Mouse (Mus musculus) neural tube, embryonic 11.5 days (tissue): Measurements from ENCODE around the gene Stpg3. TPM values are rescaled to one million over a fixed set of nuclear protein-coding genes. Genes with fewer than 3 reads are reported as not detected.
A peak's percentile ranks its signal among the peaks of the same experiment; 100 is the strongest.

Source experiments
- ATAC-seq: fragments of 200-750 bp; cut with Nextera tagmentation; 2 replicates; pipeline ENCODE4 v1.8.0; 2017; ENCODE audit warnings: moderate number of reproducible peaks, mild to moderate bottlenecking, moderate TSS enrichment, moderate library complexity; ENCODE audit not compliant: insufficient read depth, low FRiP score, low TSS enrichment
- DNase-seq: peaks from one replicate; pipeline ENCODE4 v3.0.0-alpha.2; 2015; ENCODE audit warnings: low spot score
- H3K27ac ChIP-seq: fragments of 300-500 bp; sonication (generic); 2 replicates; pipeline ENCODE4 v1.5.1; 2014; ENCODE audit warnings: low read depth, mild to moderate bottlenecking, low read length
- H3K27me3 ChIP-seq: fragments of 300-500 bp; sonication (generic); 2 replicates; pipeline ENCODE4 v1.6.1; 2014; ENCODE audit warnings: mild to moderate bottlenecking, low read length, mixed read lengths; ENCODE audit not compliant: control insufficient read depth, insufficient read depth
- H3K36me3 ChIP-seq: fragments of 300-500 bp; sonication (generic); 2 replicates; pipeline ENCODE4 v1.6.1; 2014; ENCODE audit warnings: mild to moderate bottlenecking, low read length, moderate library complexity, mixed read lengths; ENCODE audit not compliant: control insufficient read depth, insufficient read depth
- H3K4me1 ChIP-seq: fragments of 300-500 bp; sonication (generic); 2 replicates; pipeline ENCODE4 v1.6.1; 2014; ENCODE audit warnings: low read length, mixed read lengths; ENCODE audit not compliant: control insufficient read depth, insufficient read depth
- H3K4me2 ChIP-seq: fragments of 300-500 bp; sonication (generic); 2 replicates; pipeline ENCODE4 v1.6.1; 2014; ENCODE audit warnings: low read depth, mild to moderate bottlenecking, moderate library complexity
- H3K4me3 ChIP-seq: fragments of 300-500 bp; sonication (generic); 2 replicates; pipeline ENCODE4 v1.5.1; 2014; ENCODE audit warnings: low read depth, low read length
- H3K9ac ChIP-seq: fragments of 300-500 bp; sonication (generic); 2 replicates; pipeline ENCODE4 v1.6.1; 2014; ENCODE audit warnings: mild to moderate bottlenecking, low read length
- H3K9me3 ChIP-seq: fragments of 300-500 bp; sonication (generic); 2 replicates; pipeline ENCODE4 v1.6.1; 2016; ENCODE audit warnings: low read length; ENCODE audit not compliant: control insufficient read depth
- WGBS: fragments of 180-500 bp; shearing (Covaris S2); extraction: QIAGEN DNeasy Blood & Tissue Kit; methylation state at CpG from one replicate; pipeline ENCODE4 v1.1.7; 2014; 5-methylcytosine and 5-hydroxymethylcytosine counted together
- polyA plus RNA-seq: library from polyadenylated mRNA; unstranded; fragments of >200 nt; fragmentation: Nextera tagmentation; extraction: Ambion mirVana; gene quantifications from 2 replicates; pipeline ENCODE4 v1.2.1, GENCODE M21; 2014

Stpg3 gene
- polyA plus RNA-seq, 1 experiment from 2014 or later: not detected

- Histone ChIP-seq H3K36me3 (no peaks in the 10 kb centered on the region), H3K9ac (no peak overlapping the region), H3K9me3 (no peaks in the 10 kb centered on the region), H3K27ac (no peak overlapping the region), H3K4me3 (no peak overlapping the region), H3K4me1 (peaks cover 18% of the 10 kb centered on the region), H3K27me3 (peaks cover 19% of the 10 kb centered on the region), H3K4me2 (peak overlapping the region; percentile 98)
- 51% methylated on average over 8 of the region's 8 CpGs for WGBS
- DNase-seq: no peak
- 0 out of 2 replicates have a peak, but pooled peaks have one; percentile 1 for ATAC-seq
Observed at GRCm38 (mm10) chr2:25240310-25240709, 25.9 kb upstream of the Stpg3 start.

DNA sequence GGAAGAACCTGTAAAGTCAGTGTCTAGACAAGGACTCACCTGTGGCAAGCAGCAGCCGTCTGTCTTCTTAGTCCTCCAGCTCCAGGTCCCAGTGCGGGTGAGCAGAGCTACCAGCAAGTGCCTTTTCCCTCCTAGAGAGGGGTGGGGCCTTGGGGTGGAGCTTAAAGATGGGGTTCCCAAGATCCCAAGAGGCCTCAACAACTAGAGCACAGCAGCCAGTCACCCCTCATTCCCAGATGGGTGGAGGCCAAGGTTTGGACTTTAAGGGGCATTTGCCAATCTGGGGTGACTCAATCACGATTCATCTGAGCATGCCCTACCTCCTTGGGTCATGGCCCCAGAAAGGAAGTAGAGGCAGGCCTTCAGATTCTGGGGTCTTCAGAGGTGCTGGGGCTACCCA lies 25.3 kb upstream of the Stpg3 start:
- H3K27ac ChIP-seq: no peak overlapping the region
- 79% methylated on average over 3 of the region's 3 CpGs for WGBS
- DNase-seq (no peak), ATAC-seq (no peak)
- peaks cover 19% of the 10 kb centered on the region for H3K27me3 ChIP-seq
- no peaks in the 10 kb centered on the region for H3K36me3 ChIP-seq
- H3K9ac ChIP-seq: no peak overlapping the region
- peaks cover 18% of the 10 kb centered on the region for H3K4me1 ChIP-seq
- no peaks in the 10 kb centered on the region for H3K9me3 ChIP-seq
- no peak overlapping the region for H3K4me3 ChIP-seq
- H3K4me2 ChIP-seq: no peak overlapping the region

GRCm38 (mm10) chr2:25238106-25238505 lies 23.7 kb upstream of the Stpg3 start:
- no peak for ATAC-seq
- DNase-seq: no peak

DNA sequence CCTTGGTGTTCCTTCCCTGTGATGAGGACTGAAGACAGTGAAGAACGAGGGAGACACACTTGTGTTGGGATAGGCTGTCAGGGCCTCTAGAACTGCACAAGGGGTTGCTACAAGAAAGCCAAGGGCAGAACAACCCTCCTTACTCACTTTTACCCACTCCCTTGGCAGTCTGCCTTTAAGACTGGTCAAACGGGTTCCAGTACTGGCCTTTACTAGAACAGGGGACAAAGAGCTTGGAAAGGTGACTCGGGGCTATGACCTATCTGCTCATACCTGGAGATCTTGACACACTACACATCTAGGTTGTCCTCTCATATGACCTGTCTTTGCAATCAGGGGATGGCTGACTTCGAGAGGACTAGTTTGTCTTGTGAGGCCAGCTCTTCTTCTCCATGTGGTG lies 23.1 kb upstream of the Stpg3 start:
- Histone ChIP-seq H3K27me3 (peaks cover 14% of the 10 kb centered on the region), H3K9me3 (no peaks in the 10 kb centered on the region), H3K4me3 (no peak overlapping the region), H3K4me2 (no peak overlapping the region), H3K4me1 (peaks cover 14% of the 10 kb centered on the region), H3K36me3 (no peaks in the 10 kb centered on the region), H3K9ac (no peak overlapping the region), H3K27ac (no peak overlapping the region)
- ATAC-seq (no peak), DNase-seq (no peak)
- WGBS: 71% methylated on average over 4 of the region's 4 CpGs

More at GRCm38 (mm10) chr2:25238106-25238505, 23.7 kb upstream of the Stpg3 start:
- Histone ChIP-seq H3K4me1 (peaks cover 18% of the 10 kb centered on the region), H3K4me3 (no peak overlapping the region), H3K9ac (no peak overlapping the region), H3K9me3 (no peaks in the 10 kb centered on the region), H3K27ac (no peak overlapping the region), H3K36me3 (no peaks in the 10 kb centered on the region), H3K4me2 (no peak overlapping the region), H3K27me3 (peaks cover 19% of the 10 kb centered on the region)

- DNase-seq: no peak
- Histone ChIP-seq H3K27ac (no peak within 1 kb of the TSS), H3K4me3 (no peak within 1 kb of the TSS), H3K4me2 (no peak within 1 kb of the TSS), H3K9ac (no peak within 1 kb of the TSS), H3K9me3 (no peaks in the 10 kb centered on the region), H3K27me3 (peaks cover 7% of the 10 kb centered on the region), H3K4me1 (peaks cover 8% of the 10 kb centered on the region), H3K36me3 (no peaks in the 10 kb centered on the region)
- WGBS: 42% methylated on average over 8 of the region's 8 CpGs
- no peak for ATAC-seq
Observed at GRCm38 (mm10) chr2:25236614-25237013, 22.2 kb upstream of the Stpg3 start, which contains the start of gene Rnf224. Rnf224 (minus strand) TSS chr2:25236787.

- no peaks in the 10 kb centered on the region for H3K27me3 ChIP-seq
Observed at GRCm38 (mm10) chr2:25234551-25235220, 20.2 kb upstream of the Stpg3 start.

GRCm38 (mm10) chr2:25234050-25234449 lies 19.6 kb upstream of the Stpg3 start, which contains the start of gene Slc34a3:
Slc34a3 (minus strand) TSS chr2:25234364.
- H3K36me3 ChIP-seq: no peaks in the 10 kb centered on the region
- no peaks in the 10 kb centered on the region for H3K4me1 ChIP-seq
- H3K27me3 ChIP-seq: no peaks in the 10 kb centered on the region
- H3K4me3 ChIP-seq: no peak within 1 kb of the TSS
- no peak within 1 kb of the TSS for H3K9ac ChIP-seq
- DNase-seq: no peak
- no peaks in the 10 kb centered on the region for H3K9me3 ChIP-seq
- no peak for ATAC-seq
- H3K27ac ChIP-seq: no peak within 1 kb of the TSS
- no peak within 1 kb of the TSS for H3K4me2 ChIP-seq
- WGBS: 82% methylated on average over 3 of the region's 3 CpGs

More at GRCm38 (mm10) chr2:25234551-25235220, 20.2 kb upstream of the Stpg3 start:
- no peak for ATAC-seq
- H3K36me3 ChIP-seq: no peaks in the 10 kb centered on the region
- H3K4me2 ChIP-seq: no peak overlapping the region
- H3K4me3 ChIP-seq: no peak overlapping the region
- H3K4me1 ChIP-seq: no peaks in the 10 kb centered on the region
- DNase-seq: no peak
- no peaks in the 10 kb centered on the region for H3K9me3 ChIP-seq
- no peak overlapping the region for H3K9ac ChIP-seq
- WGBS: 73% methylated on average over 5 of the region's 5 CpGs
- no peak overlapping the region for H3K27ac ChIP-seq

- no peak for DNase-seq
- Histone ChIP-seq H3K27me3 (no peaks in the 10 kb centered on the region), H3K9me3 (no peaks in the 10 kb centered on the region), H3K36me3 (no peaks in the 10 kb centered on the region), H3K4me3 (no peak overlapping the region), H3K27ac (no peak overlapping the region), H3K9ac (no peak overlapping the region), H3K4me1 (no peaks in the 10 kb centered on the region), H3K4me2 (no peak overlapping the region)
- WGBS: 78% methylated on average over 4 of the region's 4 CpGs
- no peak for ATAC-seq
Observed at GRCm38 (mm10) chr2:25233421-25233820, 19.0 kb upstream of the Stpg3 start.

GRCm38 (mm10) chr2:25231038-25231437 lies 16.6 kb upstream of the Stpg3 start:
- H3K4me2 ChIP-seq: no peak overlapping the region
- 54% methylated on average over 12 of the region's 12 CpGs for WGBS
- H3K9me3 ChIP-seq: no peaks in the 10 kb centered on the region
- DNase-seq: no peak
- no peak overlapping the region for H3K4me3 ChIP-seq
- ATAC-seq: no peak
- H3K9ac ChIP-seq: no peak overlapping the region
- no peak overlapping the region for H3K27ac ChIP-seq
- H3K4me1 ChIP-seq: no peaks in the 10 kb centered on the region
- H3K27me3 ChIP-seq: no peaks in the 10 kb centered on the region
- no peaks in the 10 kb centered on the region for H3K36me3 ChIP-seq
